Mouse (Mus musculus) stomach, postnatal 0 days (tissue): Measurements from ENCODE around the gene Sat2. TPM values are rescaled to one million over a fixed set of nuclear protein-coding genes. Genes with fewer than 3 reads are reported as not detected.
"Not testable (repeated sequence)": the region's sequence is repeated elsewhere in the genome, so short reads cannot be mapped to it uniquely, and the experiment has no call there.

ENCODE experiments used
- ATAC-seq: fragments of 200-750 bp; cut with Nextera tagmentation; 2 replicates; pipeline ENCODE4 v1.8.0; 2017; ENCODE audit not compliant: low FRiP score, low TSS enrichment
- DNase-seq: peaks from one replicate; pipeline ENCODE4 v3.0.0-alpha.2; 2016; ENCODE audit warnings: low spot score
- H3K27ac ChIP-seq: fragments of 300-500 bp; sonication (generic); replicated peaks from 2 replicates; pipeline ENCODE4 v1.5.1; 2014; ENCODE audit warnings: mild to moderate bottlenecking, control low read depth
- H3K27me3 ChIP-seq: fragments of 300-500 bp; sonication (generic); 2 replicates; pipeline ENCODE4 v1.6.1; 2014; ENCODE audit warnings: low read length; ENCODE audit not compliant: control insufficient read depth, insufficient read depth
- H3K36me3 ChIP-seq: fragments of 300-500 bp; sonication (generic); 2 replicates; pipeline ENCODE4 v1.6.1; 2014; ENCODE audit warnings: low read length, mixed read lengths; ENCODE audit not compliant: control insufficient read depth, insufficient read depth
- H3K4me1 ChIP-seq: fragments of 300-500 bp; sonication (generic); replicated peaks from 2 replicates; pipeline ENCODE4 v1.6.1; 2014; ENCODE audit warnings: antibody characterized with exemption; ENCODE audit not compliant: control insufficient read depth, insufficient read depth
- H3K4me2 ChIP-seq: fragments of 300-500 bp; sonication (generic); replicated peaks from 2 replicates; pipeline ENCODE4 v1.6.1; 2014; ENCODE audit warnings: low read depth, mild to moderate bottlenecking, control low read depth, moderate library complexity
- H3K4me3 ChIP-seq: fragments of 300-500 bp; sonication (generic); 2 replicates; pipeline ENCODE4 v1.5.1; 2014; ENCODE audit warnings: low read depth, low read length, control low read depth
- H3K9ac ChIP-seq: fragments of 300-500 bp; sonication (generic); 2 replicates; pipeline ENCODE4 v1.6.1; 2014; ENCODE audit warnings: mild to moderate bottlenecking, low read length, control low read depth, mixed read lengths
- H3K9me3 ChIP-seq: fragments of 300-500 bp; sonication (generic); 2 replicates; pipeline ENCODE4 v1.6.1; 2016; ENCODE audit warnings: low read length; ENCODE audit not compliant: control insufficient read depth
- CTCF ChIP-seq: IDR thresholded peaks from 2 replicates; pipeline ENCODE4 v1.5.1; 2016; ENCODE audit warnings: antibody characterized with exemption, low read depth, mild to moderate bottlenecking, moderate library complexity
- EP300 ChIP-seq: optimal IDR thresholded peaks from 2 replicates; pipeline ENCODE3; 2016; ENCODE audit warnings: antibody characterized with exemption
- WGBS: fragments of 180-500 bp; shearing (Covaris S2); extraction: QIAGEN DNeasy Blood & Tissue Kit; methylation state at CpG from one replicate; pipeline ENCODE4 v1.1.7; 2014; 5-methylcytosine and 5-hydroxymethylcytosine counted together
- polyA plus RNA-seq: library from polyadenylated mRNA; unstranded; fragments of >200 nt; fragmentation: Nextera tagmentation; extraction: Ambion mirVana; gene quantifications from 2 replicates; pipeline ENCODE4 v1.2.1, GENCODE M21; 2015

Sat2 gene
- polyA plus RNA-seq, 1 experiment from 2014 or later = 15.5 TPM

GRCm38 (mm10) chr11:69608525-69608924 is 13.3 kb upstream of the Sat2 start:
- no peaks in the 10 kb centered on the region for H3K36me3 ChIP-seq
- no peaks in the 10 kb centered on the region for H3K4me1 ChIP-seq
- DNase-seq = no peak
- H3K9ac ChIP-seq = no peak overlapping the region
- no peaks in the 10 kb centered on the region for H3K27me3 ChIP-seq
- TF ChIP-seq CTCF (no peak), EP300 (no peak)
- H3K9me3 ChIP-seq = no peaks in the 10 kb centered on the region
- no peak overlapping the region for H3K4me2 ChIP-seq
- no peak overlapping the region for H3K4me3 ChIP-seq
- no peak overlapping the region for H3K27ac ChIP-seq
- WGBS = 72% methylated on average over 3 of the region's 3 CpGs
- ATAC-seq = no peak

GRCm38 (mm10) chr11:69609416-69609815 is 12.4 kb upstream of the Sat2 start:
- Histone ChIP-seq H3K9ac (no peak overlapping the region), H3K4me2 (no peak overlapping the region), H3K27ac (no peak overlapping the region), H3K36me3 (no peaks in the 10 kb centered on the region), H3K4me3 (no peak overlapping the region), H3K4me1 (no peaks in the 10 kb centered on the region), H3K27me3 (no peaks in the 10 kb centered on the region), H3K9me3 (no peaks in the 10 kb centered on the region)
- ATAC-seq = no peak
- 62% methylated on average over 7 of the region's 7 CpGs for WGBS
- TF ChIP-seq EP300 (no peak), CTCF (no peak)
- DNase-seq = no peak

DNA sequence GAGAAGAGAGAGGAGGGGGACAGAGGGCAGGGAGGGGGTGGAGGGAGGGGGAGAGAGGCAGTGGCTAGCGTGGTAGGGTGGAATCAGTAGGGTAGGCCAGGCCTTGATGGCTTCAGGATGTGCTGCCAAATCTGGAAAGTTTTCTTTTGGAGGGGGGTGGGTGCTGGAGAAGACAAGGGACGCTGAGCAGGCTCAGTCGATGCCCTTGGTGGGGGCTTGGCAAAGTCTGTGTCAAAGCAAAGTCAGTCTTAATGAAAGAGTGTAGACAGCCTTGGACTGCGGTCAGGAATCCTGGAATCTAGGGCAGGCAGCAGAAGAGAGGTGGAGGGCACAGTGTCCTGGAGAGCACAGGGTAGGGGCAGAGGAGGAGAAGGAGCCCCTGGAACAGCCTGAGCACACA is 10.9 kb upstream of the Sat2 start:
- Histone ChIP-seq H3K4me2 (no peak overlapping the region), H3K9me3 (no peaks in the 10 kb centered on the region), H3K4me1 (no peaks in the 10 kb centered on the region), H3K4me3 (no peak overlapping the region), H3K27ac (no peak overlapping the region), H3K27me3 (no peaks in the 10 kb centered on the region), H3K36me3 (no peaks in the 10 kb centered on the region), H3K9ac (no peak overlapping the region)
- TF ChIP-seq EP300 = no peak
- 59% methylated on average over 4 of the region's 4 CpGs for WGBS
- DNase-seq (no peak), ATAC-seq (no peak)

DNA sequence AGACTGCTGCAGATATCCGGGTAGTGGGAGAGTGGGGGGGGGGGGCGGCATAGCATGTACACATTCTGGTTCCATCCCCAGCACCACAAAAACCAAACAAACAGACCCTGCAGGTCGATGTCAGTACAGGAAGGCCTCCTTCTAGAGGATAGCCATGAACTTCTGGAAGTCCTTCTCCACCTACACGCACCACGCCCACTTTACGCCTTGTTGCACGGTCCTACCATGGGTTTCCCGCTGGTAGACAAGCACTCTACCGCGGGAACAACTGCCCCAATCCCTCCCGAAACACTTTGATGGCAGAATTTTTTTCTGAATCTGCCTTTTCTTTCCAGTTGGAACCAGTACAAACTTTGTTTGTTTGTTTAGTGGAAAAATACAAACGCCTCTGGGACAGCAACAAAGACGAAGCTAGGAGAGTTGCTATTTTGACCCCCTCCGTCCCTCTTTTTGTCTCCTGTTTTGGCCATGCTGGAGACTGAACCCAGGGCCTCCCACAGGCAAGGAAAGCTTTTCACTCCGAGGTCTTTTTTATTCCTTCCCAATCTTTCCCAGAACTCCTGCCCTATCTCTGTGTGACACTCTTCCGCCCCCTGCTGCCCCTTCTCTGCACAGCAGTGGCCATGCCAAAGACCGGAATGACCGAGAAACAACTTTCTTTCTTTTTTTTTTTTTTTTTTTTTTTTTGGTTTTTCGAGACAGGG is 8.1 kb upstream of the Sat2 start:
- Histone ChIP-seq H3K9me3 (no peaks in the 10 kb centered on the region), H3K27ac (no peak overlapping the region), H3K36me3 (no peaks in the 10 kb centered on the region), H3K4me2 (peak overlapping the region; percentile 36; the same call in 1 of the 2 replicates), H3K4me1 (no peaks in the 10 kb centered on the region), H3K4me3 (no peak overlapping the region), H3K27me3 (no peaks in the 10 kb centered on the region), H3K9ac (peak overlapping the region; percentile 35; the same call in 1 of the 2 replicates)
- peak; percentile 90 for TF ChIP-seq CTCF
- no peak for TF ChIP-seq EP300
- 15% methylated on average over 19 of the region's 19 CpGs for WGBS
- DNase-seq = peak; percentile 86
- peak; percentile 67 for ATAC-seq

- H3K27ac ChIP-seq, H3K4me2 ChIP-seq: not testable (repeated sequence)
- WGBS = 57% methylated on average over 11 of the region's 11 CpGs
Measured at GRCm38 (mm10) chr11:69614257-69614588, 7.6 kb upstream of the Sat2 start.

DNA sequence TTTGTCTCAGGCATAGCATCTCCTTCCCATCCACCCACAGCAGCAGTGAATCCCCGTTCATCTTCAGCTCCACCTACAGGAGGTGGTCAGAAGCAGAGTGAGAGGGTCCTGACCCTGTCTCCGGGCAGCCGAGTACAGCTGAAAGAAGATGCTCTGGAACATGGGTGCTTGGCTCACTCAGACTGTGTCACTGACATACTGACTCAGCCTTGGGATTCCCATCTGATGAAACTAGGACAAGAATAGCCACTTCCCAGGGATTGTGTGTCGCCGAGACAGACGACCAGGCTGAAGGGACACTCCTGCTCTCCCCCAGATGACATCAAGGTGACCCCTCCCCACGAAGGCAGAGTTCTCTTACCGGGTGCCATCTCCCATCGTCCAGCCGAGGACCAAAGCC is 5.0 kb upstream of the Sat2 start:
- TF ChIP-seq EP300 (no peak), CTCF (no peak)
- Histone ChIP-seq H3K4me2 (no peak overlapping the region), H3K27me3 (no peaks in the 10 kb centered on the region), H3K4me3 (no peak overlapping the region), H3K9ac (no peak overlapping the region), H3K27ac (no peak overlapping the region), H3K9me3 (no peaks in the 10 kb centered on the region), H3K36me3 (no peaks in the 10 kb centered on the region), H3K4me1 (no peaks in the 10 kb centered on the region)
- 35% methylated on average over 10 of the region's 10 CpGs for WGBS
- no peak for ATAC-seq
- no peak for DNase-seq

More at GRCm38 (mm10) chr11:69614257-69614588, 7.6 kb upstream of the Sat2 start:
- not testable (repeated sequence) for ATAC-seq, H3K4me1 ChIP-seq, DNase-seq, H3K9ac ChIP-seq, H3K27me3 ChIP-seq, H3K4me3 ChIP-seq, H3K36me3 ChIP-seq, H3K9me3 ChIP-seq
